Mouse (Mus musculus) midbrain, embryonic 16.5 days (tissue): Measurements from ENCODE around the gene Nthl1. TPM values are rescaled to one million over a fixed set of nuclear protein-coding genes. Genes with fewer than 3 reads are reported as not detected.

Experiments used
- ATAC-seq: fragments of 200-750 bp; cut with Nextera tagmentation; 2 replicates; pipeline ENCODE4 v1.8.0; 2017; ENCODE audit warnings: moderate TSS enrichment
- H3K27ac ChIP-seq: fragments of 300-500 bp; sonication (generic); 2 replicates; pipeline ENCODE4 v1.5.1; 2014; ENCODE audit warnings: mild to moderate bottlenecking, low read length, mixed read lengths
- H3K27me3 ChIP-seq: fragments of 300-500 bp; sonication (generic); 2 replicates; pipeline ENCODE4 v1.6.1; 2014; ENCODE audit warnings: low read depth, low read length, mixed read lengths; ENCODE audit not compliant: control insufficient read depth, insufficient read depth
- H3K36me3 ChIP-seq: fragments of 300-500 bp; sonication (generic); 2 replicates; pipeline ENCODE4 v1.6.1; 2014; ENCODE audit warnings: mild to moderate bottlenecking, low read length, moderate library complexity, mixed read lengths; ENCODE audit not compliant: control insufficient read depth, insufficient read depth
- H3K4me1 ChIP-seq: fragments of 300-500 bp; sonication (generic); 2 replicates; pipeline ENCODE4 v1.6.1; 2014; ENCODE audit warnings: mild to moderate bottlenecking, low read length, mixed read lengths; ENCODE audit not compliant: control insufficient read depth, insufficient read depth
- H3K4me2 ChIP-seq: fragments of 300-500 bp; sonication (generic); 2 replicates; pipeline ENCODE4 v1.6.1; 2014; ENCODE audit warnings: mild to moderate bottlenecking, low read length, mixed read lengths
- H3K4me3 ChIP-seq: fragments of 300-500 bp; sonication (generic); 2 replicates; pipeline ENCODE4 v1.5.1; 2014; ENCODE audit warnings: low read depth, mild to moderate bottlenecking, low read length, moderate library complexity, mixed read lengths
- H3K9ac ChIP-seq: fragments of 300-500 bp; sonication (generic); 2 replicates; pipeline ENCODE4 v1.6.1; 2014; ENCODE audit warnings: low read depth, low read length, mixed read lengths
- H3K9me3 ChIP-seq: fragments of 300-500 bp; sonication (generic); replicated peaks from 2 replicates; pipeline ENCODE4 v1.6.1; 2014; ENCODE audit warnings: mild to moderate bottlenecking, low read length, mixed read lengths; ENCODE audit not compliant: control insufficient read depth, poor library complexity, severe bottlenecking
- WGBS: fragments of 180-500 bp; shearing (Covaris S2); extraction: QIAGEN DNeasy Blood & Tissue Kit; methylation state at CpG from one replicate; pipeline ENCODE4 v1.1.7; 2014; 5-methylcytosine and 5-hydroxymethylcytosine counted together
- polyA plus RNA-seq: library from polyadenylated mRNA; unstranded; fragments of >200 nt; fragmentation: Nextera tagmentation; extraction: Ambion mirVana; gene quantifications from 2 replicates; pipeline ENCODE4 v1.2.1, GENCODE M21; 2015

Nthl1 gene
- polyA plus RNA-seq, 1 experiment from 2014 or later = 10.0 TPM

- WGBS = 81% methylated on average over 9 of the region's 9 CpGs
- no peaks in the 10 kb centered on the region for H3K9me3 ChIP-seq
- H3K4me2 ChIP-seq = no peak overlapping the region
- no peak for ATAC-seq
- H3K27ac ChIP-seq = peak overlapping the region; percentile 47
- no peaks in the 10 kb centered on the region; the same call in 1 of the 2 replicates for H3K4me1 ChIP-seq
- H3K4me3 ChIP-seq = no peak overlapping the region
- 0 out of 2 replicates have a peak, but pooled peaks cover under 1% of the 10 kb centered on the region for H3K36me3 ChIP-seq
- H3K9ac ChIP-seq = no peak overlapping the region; the same call in 1 of the 2 replicates
- H3K27me3 ChIP-seq = no peaks in the 10 kb centered on the region
These were observed 12.6 kb downstream of the Nthl1 start for GRCm38 (mm10) chr17:24644875-24645721.

GRCm38 (mm10) chr17:24645916-24646315 is 13.4 kb downstream of the Nthl1 start:
- no peak for ATAC-seq
- Histone ChIP-seq H3K9me3 (no peaks in the 10 kb centered on the region), H3K4me1 (peaks cover 6% of the 10 kb centered on the region), H3K9ac (no peak overlapping the region), H3K4me2 (no peak overlapping the region), H3K36me3 (no peaks in the 10 kb centered on the region), H3K27me3 (0 out of 2 replicates have a peak, but pooled peaks cover under 1% of the 10 kb centered on the region), H3K4me3 (no peak overlapping the region), H3K27ac (no peak overlapping the region; the same call in 1 of the 2 replicates)
- 86% methylated on average over 3 of the region's 3 CpGs for WGBS

- 86% methylated on average over 4 of the region's 4 CpGs for WGBS
- 0 out of 2 replicates have a peak, but pooled peaks cover 4% of the 10 kb centered on the region for H3K27me3 ChIP-seq
- no peaks in the 10 kb centered on the region for H3K36me3 ChIP-seq
- no peak overlapping the region for H3K4me3 ChIP-seq
- H3K4me1 ChIP-seq = peaks cover 6% of the 10 kb centered on the region
- no peak overlapping the region for H3K27ac ChIP-seq
- ATAC-seq = no peak
- H3K9me3 ChIP-seq = no peaks in the 10 kb centered on the region
- H3K9ac ChIP-seq = no peak overlapping the region
- H3K4me2 ChIP-seq = no peak overlapping the region
These were observed 13.9 kb downstream of the Nthl1 start for GRCm38 (mm10) chr17:24646381-24646780.

- Histone ChIP-seq H3K9me3 (no peaks in the 10 kb centered on the region), H3K36me3 (no peaks in the 10 kb centered on the region), H3K9ac (no peak overlapping the region), H3K4me1 (peaks cover 6% of the 10 kb centered on the region), H3K27ac (no peak overlapping the region), H3K27me3 (peaks cover 4% of the 10 kb centered on the region; the same call in 1 of the 2 replicates), H3K4me2 (no peak overlapping the region), H3K4me3 (no peak overlapping the region)
- 84% methylated on average over 11 of the region's 11 CpGs for WGBS
- ATAC-seq = no peak
These were observed 15.0 kb downstream of the Nthl1 start for GRCm38 (mm10) chr17:24647493-24647892.

GRCm38 (mm10) chr17:24648731-24649377 is 16.4 kb downstream of the Nthl1 start:
- Histone ChIP-seq H3K4me3 (peak overlapping the region; percentile 70), H3K27ac (no peak overlapping the region), H3K36me3 (no peaks in the 10 kb centered on the region), H3K27me3 (peaks cover 4% of the 10 kb centered on the region; the same call in 1 of the 2 replicates), H3K9ac (peak overlapping the region; percentile 24; the same call in 1 of the 2 replicates), H3K4me1 (peaks cover 6% of the 10 kb centered on the region), H3K9me3 (no peaks in the 10 kb centered on the region), H3K4me2 (peak overlapping the region; percentile 82)
- 73% methylated on average over 10 of the region's 10 CpGs for WGBS
- no peak for ATAC-seq

- under 1% methylated on average over 28 of the region's 35 CpGs for WGBS
- peak overlapping the region; percentile 70 for H3K4me3 ChIP-seq
- peak; percentile 69 for ATAC-seq
- peak overlapping the region; percentile 88 for H3K9ac ChIP-seq
- peaks cover 6% of the 10 kb centered on the region for H3K4me1 ChIP-seq
- peak overlapping the region; percentile 70 for H3K27ac ChIP-seq
- no peaks in the 10 kb centered on the region for H3K36me3 ChIP-seq
- no peaks in the 10 kb centered on the region for H3K9me3 ChIP-seq
- peak overlapping the region; percentile 82 for H3K4me2 ChIP-seq
- peaks cover 4% of the 10 kb centered on the region; the same call in 1 of the 2 replicates for H3K27me3 ChIP-seq
These were observed 17.1 kb downstream of the Nthl1 start for GRCm38 (mm10) chr17:24649581-24650069.

GRCm38 (mm10) chr17:24650070-24650616 is 17.7 kb downstream of the Nthl1 start, which contains the start of gene Slc9a3r2:
Slc9a3r2 (minus strand) TSS chr17:24650327.
- peak; percentile 70 for ATAC-seq
- peaks cover 4% of the 10 kb centered on the region; the same call in 1 of the 2 replicates for H3K27me3 ChIP-seq
- H3K4me1 ChIP-seq = peaks cover 6% of the 10 kb centered on the region
- H3K9ac ChIP-seq = peak within 1 kb of the TSS; percentile 88
- H3K4me3 ChIP-seq = peak within 1 kb of the TSS; percentile 70
- peak within 1 kb of the TSS; percentile 70 for H3K27ac ChIP-seq
- no peaks in the 10 kb centered on the region for H3K36me3 ChIP-seq
- no peaks in the 10 kb centered on the region for H3K9me3 ChIP-seq
- WGBS = 2% methylated on average over 32 of the region's 41 CpGs
- peak within 1 kb of the TSS; percentile 82 for H3K4me2 ChIP-seq

GRCm38 (mm10) chr17:24650766-24651165 is 18.3 kb downstream of the Nthl1 start:
- Histone ChIP-seq H3K27ac (no peak overlapping the region), H3K9ac (peak overlapping the region; percentile 88), H3K4me2 (peak overlapping the region; percentile 82), H3K4me3 (peak overlapping the region; percentile 70), H3K36me3 (no peaks in the 10 kb centered on the region), H3K27me3 (peaks cover 4% of the 10 kb centered on the region; the same call in 1 of the 2 replicates), H3K4me1 (peaks cover 6% of the 10 kb centered on the region), H3K9me3 (no peaks in the 10 kb centered on the region)
- ATAC-seq = no peak
- WGBS = 84% methylated on average over 4 of the region's 4 CpGs
